Mouse (Mus musculus) olfactory bulb, adult 2 months (tissue): ENCODE data around the gene Zbtb38.

Experiments used
- CTCF ChIP-seq: fragments of 200-500 bp; IDR thresholded peaks from 2 replicates; pipeline ENCODE4 v1.5.1; 2012; ENCODE audit warnings: low read depth, mild to moderate bottlenecking, low read length, moderate library complexity; ENCODE audit not compliant: insufficient read depth
- POLR2A ChIP-seq: fragments of 200-500 bp; IDR thresholded peaks from 2 replicates; pipeline ENCODE4 v1.6.1; 2012; ENCODE audit warnings: mild to moderate bottlenecking, low read depth, low read length, moderate library complexity; ENCODE audit not compliant: insufficient read depth

- TF ChIP-seq CTCF (no peak), POLR2A (no peak)
Observed at GRCm38 (mm10) chr9:96797311-96797710, 44.7 kb upstream of the Zbtb38 start.
